Mouse (Mus musculus) thymus, adult 2 months (tissue): ENCODE measurements around the gene Sh3kbp1. TPM values are rescaled to one million over a fixed set of nuclear protein-coding genes. Genes with fewer than 3 reads are reported as not detected.

ENCODE experiments used
- DNase-seq: peaks from one replicate; pipeline ENCODE4 v3.0.0; 2021
- H3K27ac ChIP-seq: fragments of 200-500 bp; 2 replicates; pipeline ENCODE4 v1.5.1; 2012; ENCODE audit warnings: low read length, control low read depth; ENCODE audit not compliant: control insufficient read depth, insufficient read depth
- H3K27me3 ChIP-seq: fragments of 200-500 bp; 2 replicates; pipeline ENCODE4 v1.6.1; 2012; ENCODE audit warnings: mild to moderate bottlenecking, low read length, moderate library complexity, mixed read lengths; ENCODE audit not compliant: control insufficient read depth, insufficient read depth
- H3K36me3 ChIP-seq: fragments of 200-500 bp; 2 replicates; pipeline ENCODE4 v1.6.1; 2012; ENCODE audit warnings: mild to moderate bottlenecking, low read length, moderate library complexity; ENCODE audit not compliant: control insufficient read depth, insufficient read depth
- H3K4me1 ChIP-seq: fragments of 200-500 bp; replicated peaks from 2 replicates; pipeline ENCODE4 v1.6.1; 2012; ENCODE audit warnings: low read length; ENCODE audit not compliant: control insufficient read depth, insufficient read depth
- H3K4me3 ChIP-seq: fragments of 200-500 bp; 2 replicates; pipeline ENCODE4 v1.5.1; 2012; ENCODE audit warnings: mild to moderate bottlenecking, low read length, control low read depth, moderate library complexity; ENCODE audit not compliant: control insufficient read depth, insufficient read depth
- CTCF ChIP-seq: fragments of 200-500 bp; IDR thresholded peaks from 2 replicates; pipeline ENCODE4 v1.5.1; 2012; ENCODE audit warnings: mild to moderate bottlenecking, control low read depth, low read length, moderate library complexity, borderline replicate concordance; ENCODE audit not compliant: control insufficient read depth, poor library complexity, insufficient read depth; ENCODE audit errors: extremely low read depth
- POLR2A ChIP-seq: fragments of 200-500 bp; IDR thresholded peaks from 2 replicates; pipeline ENCODE4 v1.6.1; 2012; ENCODE audit warnings: mild to moderate bottlenecking, low read length, control low read depth, moderate library complexity; ENCODE audit not compliant: control insufficient read depth, poor library complexity, insufficient read depth; ENCODE audit errors: extremely low read depth
- WGBS: fragments of 180-500 bp; shearing (Covaris S2); methylation state at CpG from one replicate; pipeline ENCODE4 v1.1.7; 2018; 5-methylcytosine and 5-hydroxymethylcytosine counted together
- polyA plus RNA-seq: library from polyadenylated mRNA; depleted of rRNA; stranded (reverse); fragments of >200 nt; gene quantifications from 2 replicates; pipeline ENCODE4 v1.2.3, GENCODE M21; 2012

Sh3kbp1 gene
- polyA plus RNA-seq, 1 experiment: 114 TPM

DNA sequence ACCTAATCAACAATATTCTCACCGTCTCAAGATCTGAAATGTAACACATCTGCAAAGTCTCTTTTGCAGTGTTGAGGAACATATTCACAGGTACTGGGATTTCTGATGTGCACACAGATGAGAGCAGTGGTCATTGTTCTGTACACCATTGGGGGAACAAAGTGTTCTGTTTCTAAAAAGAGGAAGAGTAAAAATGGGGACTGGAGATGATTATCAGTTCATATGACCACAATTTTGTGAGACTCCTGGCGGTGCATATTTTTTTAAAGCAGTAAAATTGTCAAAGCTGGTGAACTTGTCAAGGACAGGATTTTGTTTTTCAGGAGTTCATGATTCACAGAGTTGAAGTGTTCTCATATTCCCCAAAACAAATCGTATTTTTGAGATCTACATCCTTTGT, 18.2 kb downstream of the Sh3kbp1 start:
- WGBS: 40% methylated on average over 3 of the region's 3 CpGs
- DNase-seq: no peak
- Histone ChIP-seq H3K4me3 (no peak overlapping the region), H3K36me3 (no peaks in the 10 kb centered on the region), H3K4me1 (peaks cover 5% of the 10 kb centered on the region), H3K27ac (no peak overlapping the region), H3K27me3 (no peaks in the 10 kb centered on the region)
- TF ChIP-seq POLR2A (no peak), CTCF (no peak)

GRCm38 (mm10) chrX:159647564-159647963, 20.5 kb downstream of the Sh3kbp1 start:
- no peaks in the 10 kb centered on the region for H3K36me3 ChIP-seq
- no peak overlapping the region for H3K27ac ChIP-seq
- no peak for TF ChIP-seq CTCF
- no peak for TF ChIP-seq POLR2A
- no peak overlapping the region for H3K4me3 ChIP-seq
- no peak for DNase-seq
- 53% methylated on average over 5 of the region's 5 CpGs for WGBS
- H3K27me3 ChIP-seq: no peaks in the 10 kb centered on the region
- H3K4me1 ChIP-seq: peaks cover 11% of the 10 kb centered on the region

DNA sequence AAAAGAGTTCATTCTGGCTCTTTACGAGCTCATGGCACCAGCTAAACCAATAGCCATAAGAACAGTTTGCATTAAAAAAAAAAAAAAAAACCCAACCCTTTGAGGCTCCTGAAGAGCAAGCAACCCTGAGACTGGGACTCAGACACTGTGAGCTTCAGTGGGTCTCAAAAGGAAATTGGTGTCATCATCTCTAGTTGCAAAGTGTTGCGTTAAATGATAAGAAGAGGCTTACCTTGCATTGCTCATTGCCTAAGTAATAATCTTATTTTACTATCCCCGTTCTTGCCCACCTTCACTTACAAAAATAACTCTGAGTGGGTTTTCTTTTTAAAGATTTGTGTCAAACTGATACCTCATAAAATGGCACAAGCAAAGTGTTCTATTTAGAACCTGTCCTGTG, 21.5 kb downstream of the Sh3kbp1 start:
- 89% methylated on average over 3 of the region's 3 CpGs for WGBS
- Histone ChIP-seq H3K27ac (no peak overlapping the region), H3K4me1 (peaks cover 11% of the 10 kb centered on the region), H3K36me3 (no peaks in the 10 kb centered on the region), H3K27me3 (no peaks in the 10 kb centered on the region), H3K4me3 (no peak overlapping the region)
- TF ChIP-seq POLR2A: no peak
- TF ChIP-seq CTCF: no peak
- DNase-seq: no peak

DNA sequence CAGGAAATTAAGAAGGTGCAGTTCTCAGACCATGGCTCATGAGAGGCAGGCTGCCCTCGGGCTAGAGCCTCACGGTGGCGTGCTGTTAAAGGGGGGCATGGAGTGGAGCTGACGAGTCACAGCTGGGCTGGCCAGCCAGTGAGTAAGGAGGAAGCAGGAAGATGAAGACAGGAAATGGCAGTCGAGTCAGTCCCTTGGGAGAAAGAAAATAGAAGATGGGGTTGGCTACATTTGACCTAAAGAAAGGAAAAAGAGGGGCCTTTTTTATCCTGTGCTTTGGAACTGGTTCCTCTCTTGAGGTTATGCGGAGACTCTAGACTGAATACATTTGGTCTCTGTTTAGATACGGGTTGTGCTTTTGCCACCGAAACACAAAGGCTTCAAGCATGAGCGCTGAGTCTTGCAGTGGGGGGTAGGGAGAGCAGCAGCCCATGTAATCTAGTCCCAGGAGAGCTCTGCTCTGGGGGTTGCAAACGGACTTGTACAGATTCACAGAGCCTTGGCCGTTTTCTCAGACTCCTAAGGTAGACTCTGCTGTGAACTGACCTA, 23.1 kb downstream of the Sh3kbp1 start:
- no peak for DNase-seq
- WGBS: 35% methylated on average over 11 of the region's 11 CpGs
- no peak for TF ChIP-seq POLR2A
- TF ChIP-seq CTCF: no peak
- H3K27ac ChIP-seq: peak overlapping the region; percentile 68
- no peaks in the 10 kb centered on the region for H3K27me3 ChIP-seq
- no peaks in the 10 kb centered on the region for H3K36me3 ChIP-seq
- peaks cover 11% of the 10 kb centered on the region for H3K4me1 ChIP-seq
- peak overlapping the region; percentile 39 for H3K4me3 ChIP-seq

- H3K27ac ChIP-seq: no peak overlapping the region
- WGBS: 83% methylated on average over 6 of the region's 6 CpGs
- no peaks in the 10 kb centered on the region for H3K27me3 ChIP-seq
- H3K4me1 ChIP-seq: peaks cover 11% of the 10 kb centered on the region
- no peaks in the 10 kb centered on the region for H3K36me3 ChIP-seq
- TF ChIP-seq POLR2A: no peak
- H3K4me3 ChIP-seq: no peak overlapping the region
- no peak for DNase-seq
Measured at GRCm38 (mm10) chrX:159650727-159651126, 23.7 kb downstream of the Sh3kbp1 start.

DNA sequence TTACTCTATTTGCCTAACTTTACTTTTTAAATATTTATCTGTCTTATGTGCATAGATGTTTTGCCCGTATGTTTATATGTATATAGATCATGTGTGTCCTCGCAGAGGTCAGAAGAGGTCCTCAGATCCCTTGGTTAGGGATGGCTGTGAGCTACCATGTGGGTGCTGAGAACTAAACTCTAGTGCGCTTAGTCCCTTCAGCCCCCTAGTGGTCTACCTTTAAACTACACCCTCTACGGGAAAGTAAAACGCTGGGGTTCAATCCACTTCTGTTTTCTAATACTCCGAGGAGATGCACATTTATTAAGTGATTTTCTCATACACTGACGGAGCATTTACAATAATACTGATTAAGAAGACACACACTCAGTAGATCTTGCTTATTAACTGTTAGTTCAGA, 44.3 kb downstream of the Sh3kbp1 start:
- Histone ChIP-seq H3K27ac (no peak overlapping the region), H3K4me3 (no peak overlapping the region), H3K4me1 (peaks cover 21% of the 10 kb centered on the region), H3K36me3 (no peaks in the 10 kb centered on the region), H3K27me3 (no peaks in the 10 kb centered on the region)
- DNase-seq: no peak
- WGBS: 98% methylated on average over 7 of the region's 7 CpGs
- TF ChIP-seq POLR2A: no peak
- TF ChIP-seq CTCF: no peak

- no peak for TF ChIP-seq POLR2A
- no peak for TF ChIP-seq CTCF
- 48% methylated on average over 2 of the region's 2 CpGs for WGBS
- Histone ChIP-seq H3K36me3 (no peaks in the 10 kb centered on the region), H3K27me3 (no peaks in the 10 kb centered on the region), H3K4me1 (peaks cover 23% of the 10 kb centered on the region), H3K27ac (no peak overlapping the region; the same call in 1 of the 2 replicates), H3K4me3 (no peak overlapping the region)
- no peak for DNase-seq
Measured at GRCm38 (mm10) chrX:159672466-159672865, 45.4 kb downstream of the Sh3kbp1 start.
